Mouse (Mus musculus): ENCODE results near the gene Ggta1.

DNA sequence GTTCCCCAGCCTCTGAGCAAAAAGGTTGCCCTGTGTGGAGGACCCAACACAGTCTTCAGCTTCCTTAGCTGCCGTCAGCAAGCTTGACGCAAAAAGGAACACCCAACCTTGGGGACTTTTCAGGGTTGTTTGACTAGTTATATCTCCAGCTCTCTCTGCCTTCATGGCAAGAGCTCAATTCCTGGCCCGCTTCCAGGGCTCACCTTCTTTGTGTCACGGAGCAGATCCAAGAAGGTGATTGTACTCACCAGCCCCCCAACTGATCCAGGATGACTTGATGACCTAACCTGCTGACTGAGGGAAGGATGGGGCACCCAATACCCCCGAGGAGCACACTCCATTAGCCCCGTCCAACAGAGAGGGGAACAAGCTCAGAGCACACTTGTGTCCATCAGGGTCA lies 21.0 kb downstream of the Ggta1 start:
- no peak for TF ChIP-seq POLR2A (IDR thresholded peaks at IDR 0.05; ENCODE audit: insufficient read depth, low read depth, low read length)
- TF ChIP-seq CTCF (IDR thresholded peaks at IDR 0.05) = no peak
- no peak for TF ChIP-seq EP300 (IDR thresholded peaks at IDR 0.05; ENCODE audit: insufficient read depth, low read depth, low read length)
